Mouse (Mus musculus): ENCODE measurements around the gene Olfr1277.

DNA sequence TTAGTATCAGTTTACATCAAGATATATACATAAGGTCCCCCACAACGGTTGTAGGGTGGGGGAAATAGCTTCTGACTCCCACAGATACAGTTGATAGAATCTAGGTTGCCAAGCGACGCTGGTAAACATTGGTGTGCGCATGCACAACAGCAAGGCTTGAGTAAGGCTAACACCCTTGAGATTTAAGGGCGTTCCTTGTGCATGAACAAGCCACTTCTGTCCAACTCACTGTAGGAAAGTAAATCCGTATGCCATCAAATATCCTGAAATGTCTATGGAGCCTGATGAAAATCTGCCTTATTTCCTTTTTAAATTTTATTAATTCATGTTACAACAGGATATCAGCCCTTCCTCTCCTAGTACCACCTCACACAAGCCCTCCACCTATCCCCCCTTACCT is 44.4 kb downstream of the Olfr1277 start, which contains the start of gene 4930430A15Rik:
- TF ChIP-seq CTCF (IDR thresholded peaks at IDR 0.05; ENCODE audit: low read depth, low read length): no peak
- no peak for TF ChIP-seq POLR2A (IDR thresholded peaks at IDR 0.05; ENCODE audit: borderline replicate concordance, low read depth, low read length)

Data from bone marrow macrophage, adult 2 months (primary cell).